Mouse (Mus musculus) right cerebral cortex, postnatal 10 days (tissue): ENCODE results near the gene Prkag1.

ENCODE experiments used
- DNase-seq, 2 experiments: peaks; one replicate each; pipeline ENCODE4 v3.0.0; 2021; ENCODE audit warnings: low spot score in 2 of 2

Prkag1 gene

GRCm38 (mm10) chr15:98793141-98793698 is 38.1 kb downstream of the Prkag1 start:
- no peak for DNase-seq

GRCm38 (mm10) chr15:98792233-98793020 is 38.9 kb downstream of the Prkag1 start:
- DNase-seq: peak; percentile 79 to 80

- DNase-seq: peak in 1 of 2 experiments; percentile 22
Observed at GRCm38 (mm10) chr15:98791771-98792170, 39.5 kb downstream of the Prkag1 start.

- DNase-seq: no peak
Observed at GRCm38 (mm10) chr15:98791221-98791620, 40.1 kb downstream of the Prkag1 start.

- DNase-seq: no peak
Observed at GRCm38 (mm10) chr15:98790761-98791160, 40.6 kb downstream of the Prkag1 start.

- no peak for DNase-seq
Observed at GRCm38 (mm10) chr15:98789661-98790535, 41.4 kb downstream of the Prkag1 start, which contains the start of gene Wnt1. TSS of gene Wnt1 (plus strand) at chr15:98789857.

- no peak for DNase-seq
Observed at GRCm38 (mm10) chr15:98788972-98789660, 42.2 kb downstream of the Prkag1 start.

- DNase-seq: no peak
Observed at GRCm38 (mm10) chr15:98787930-98788329, 43.4 kb downstream of the Prkag1 start.

- DNase-seq: no peak
Observed at GRCm38 (mm10) chr15:98785744-98786143, 45.6 kb downstream of the Prkag1 start.

GRCm38 (mm10) chr15:98781166-98781565 is 50.2 kb downstream of the Prkag1 start:
- no peak for DNase-seq

- DNase-seq: no peak
Observed at GRCm38 (mm10) chr15:98780573-98780972, 50.7 kb downstream of the Prkag1 start.

GRCm38 (mm10) chr15:98780075-98780474 is 51.2 kb downstream of the Prkag1 start:
- DNase-seq: no peak

- DNase-seq: no peak
Observed at GRCm38 (mm10) chr15:98778806-98779205, 52.5 kb downstream of the Prkag1 start.

GRCm38 (mm10) chr15:98778191-98778770 is 53.0 kb downstream of the Prkag1 start:
- DNase-seq: no peak

- DNase-seq: no peak
Observed at GRCm38 (mm10) chr15:98777762-98778161, 53.6 kb downstream of the Prkag1 start, which contains the start of gene Wnt10b. TSS of gene Wnt10b (minus strand) at chr15:98778150.

- no peak for DNase-seq
Observed at GRCm38 (mm10) chr15:98777005-98777616, 54.2 kb downstream of the Prkag1 start.

GRCm38 (mm10) chr15:98776280-98777004 is 54.9 kb downstream of the Prkag1 start:
- no peak for DNase-seq

- DNase-seq: no peak
Observed at GRCm38 (mm10) chr15:98775533-98775932, 55.8 kb downstream of the Prkag1 start.

- no peak for DNase-seq
Observed at GRCm38 (mm10) chr15:98774096-98774495, 57.2 kb downstream of the Prkag1 start.
